Mouse (Mus musculus) neural tube, embryonic 12.5 days (tissue): ENCODE measurements around the gene Olfr1271. TPM values are rescaled to one million over a fixed set of nuclear protein-coding genes. Genes with fewer than 3 reads are reported as not detected.
"Not testable (repeated sequence)": the region's sequence is repeated elsewhere in the genome, so short reads cannot be mapped to it uniquely, and the experiment has no call there.

ENCODE experiments used
- ATAC-seq: fragments of 200-750 bp; cut with Nextera tagmentation; 2 replicates; pipeline ENCODE4 v1.8.0; 2017; ENCODE audit warnings: low read depth, mild to moderate bottlenecking, moderate TSS enrichment, moderate library complexity; ENCODE audit not compliant: low FRiP score
- H3K27ac ChIP-seq: fragments of 300-500 bp; sonication (generic); 2 replicates; pipeline ENCODE4 v1.5.1; 2016
- H3K27me3 ChIP-seq: fragments of 300-500 bp; sonication (generic); replicated peaks from 2 replicates; pipeline ENCODE4 v1.6.1; 2016; ENCODE audit warnings: mild to moderate bottlenecking
- H3K36me3 ChIP-seq: fragments of 300-500 bp; sonication (generic); 2 replicates; pipeline ENCODE4 v1.6.1; 2016; ENCODE audit warnings: mild to moderate bottlenecking
- H3K4me1 ChIP-seq: fragments of 300-500 bp; sonication (generic); 2 replicates; pipeline ENCODE4 v1.6.1; 2016
- H3K4me2 ChIP-seq: fragments of 300-500 bp; sonication (generic); replicated peaks from 2 replicates; pipeline ENCODE4 v1.6.1; 2016; ENCODE audit warnings: mild to moderate bottlenecking
- H3K4me3 ChIP-seq: fragments of 300-500 bp; sonication (generic); 2 replicates; pipeline ENCODE4 v1.5.1; 2016
- H3K9ac ChIP-seq: fragments of 300-500 bp; sonication (generic); 2 replicates; pipeline ENCODE4 v1.6.1; 2016; ENCODE audit warnings: mild to moderate bottlenecking
- H3K9me3 ChIP-seq: fragments of 300-500 bp; sonication (generic); 2 replicates; pipeline ENCODE4 v1.6.1; 2016; ENCODE audit warnings: mild to moderate bottlenecking
- WGBS: fragments of 180-500 bp; shearing (Covaris S2); methylation state at CpG from one replicate; pipeline ENCODE4 v1.1.7; 2016; 5-methylcytosine and 5-hydroxymethylcytosine counted together
- polyA plus RNA-seq: library from polyadenylated mRNA; unstranded; fragments of >200 nt; fragmentation: Nextera tagmentation; extraction: Ambion mirVana; gene quantifications from 2 replicates; pipeline ENCODE4 v1.2.1, GENCODE M21; 2016

Olfr1271 gene
- polyA plus RNA-seq, result not detected in 2 replicates

DNA sequence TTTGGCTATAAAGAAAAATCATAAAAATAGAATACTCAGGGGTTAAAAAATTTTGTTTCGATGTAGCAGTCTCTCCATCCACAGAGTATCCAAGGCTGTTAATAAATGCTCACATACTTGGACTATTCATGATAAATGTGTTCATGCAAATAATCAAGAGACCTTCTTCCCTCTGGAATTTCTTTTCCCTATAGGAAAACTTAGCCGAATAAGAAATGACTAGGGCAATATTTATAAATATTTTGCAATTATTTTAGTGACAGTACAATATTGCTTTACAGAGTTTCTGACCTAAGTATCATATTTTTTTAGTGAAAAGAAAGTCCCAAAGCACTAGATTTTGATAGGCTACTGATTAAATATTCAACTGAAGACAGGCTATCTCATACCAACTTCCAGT, at the start of gene Olfr1271:
TSS of gene Olfr1271 (minus strand) at position 101 of the 400 bp plus-strand sequence.
- H3K36me3 ChIP-seq, result no peaks in the 10 kb centered on the region
- H3K4me1 ChIP-seq, result no peaks in the 10 kb centered on the region
- H3K4me2 ChIP-seq, result no peak within 1 kb of the TSS
- no peak within 1 kb of the TSS for H3K27ac ChIP-seq
- WGBS, result 93% methylated on average over 2 of the region's 2 CpGs
- no peaks in the 10 kb centered on the region for H3K9me3 ChIP-seq
- H3K4me3 ChIP-seq, result no peak within 1 kb of the TSS
- ATAC-seq, result no peak
- H3K9ac ChIP-seq, result no peak within 1 kb of the TSS
- H3K27me3 ChIP-seq, result no peaks in the 10 kb centered on the region

DNA sequence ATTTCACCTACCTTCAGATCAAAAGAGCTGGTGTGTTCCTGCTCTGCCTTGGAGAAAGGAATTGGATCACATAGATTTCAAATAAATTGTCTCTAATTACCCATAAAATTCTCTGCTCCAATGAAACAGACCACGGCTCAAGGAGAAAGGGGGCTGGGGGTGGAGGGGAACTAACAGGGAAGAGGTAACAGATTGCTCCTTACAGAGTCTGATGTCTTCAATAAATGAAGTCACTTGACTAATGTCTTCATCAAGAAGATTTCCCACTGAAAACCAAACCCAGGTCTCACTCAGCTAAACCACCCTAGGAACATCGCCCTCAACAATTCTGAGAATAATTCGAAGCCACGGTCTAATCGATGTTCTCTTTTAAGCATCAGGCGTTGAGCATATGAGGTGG, 21.9 kb upstream of the Olfr1271 start, which contains the start of gene Olfr1272:
TSS of gene Olfr1272 (minus strand) at position 101 of the 400 bp plus-strand sequence.
- Histone ChIP-seq H3K9ac (no peak within 1 kb of the TSS), H3K27ac (no peak within 1 kb of the TSS), H3K4me1 (no peaks in the 10 kb centered on the region), H3K9me3 (no peaks in the 10 kb centered on the region), H3K4me3 (no peak within 1 kb of the TSS), H3K36me3 (no peaks in the 10 kb centered on the region), H3K4me2 (no peak within 1 kb of the TSS), H3K27me3 (no peaks in the 10 kb centered on the region)
- 80% methylated on average over 6 of the region's 6 CpGs for WGBS
- ATAC-seq, result no peak

DNA sequence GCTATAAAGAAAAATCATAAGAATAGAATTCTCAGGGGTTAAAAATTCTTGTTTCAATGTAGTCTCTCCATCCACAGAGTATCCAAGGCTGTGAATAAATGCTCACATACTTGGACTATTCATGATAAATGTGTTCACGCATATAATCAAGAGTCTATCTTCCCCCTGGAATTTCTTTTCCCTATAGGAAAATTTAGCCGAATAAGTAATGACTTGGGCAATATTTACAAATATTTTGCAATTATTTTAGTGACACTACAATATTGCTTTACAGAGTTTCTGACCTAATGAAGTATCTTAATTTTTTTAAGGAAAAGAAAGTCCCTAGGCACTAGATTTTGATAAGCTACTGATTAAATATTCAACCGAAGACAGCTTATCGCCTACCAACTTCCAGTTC, 13.3 kb downstream of the Olfr1271 start, which contains the start of gene Olfr142:
TSS of gene Olfr142 (minus strand) at position 101 of the 400 bp plus-strand sequence.
- H3K36me3 ChIP-seq, result no peaks in the 10 kb centered on the region
- H3K27me3 ChIP-seq, result no peaks in the 10 kb centered on the region
- no peak within 1 kb of the TSS for H3K27ac ChIP-seq
- H3K9me3 ChIP-seq, result no peaks in the 10 kb centered on the region
- WGBS, result 94% methylated on average over 4 of the region's 4 CpGs
- ATAC-seq, result no peak
- no peak within 1 kb of the TSS for H3K9ac ChIP-seq
- no peaks in the 10 kb centered on the region for H3K4me1 ChIP-seq
- no peak within 1 kb of the TSS for H3K4me2 ChIP-seq
- H3K4me3 ChIP-seq, result no peak within 1 kb of the TSS

DNA sequence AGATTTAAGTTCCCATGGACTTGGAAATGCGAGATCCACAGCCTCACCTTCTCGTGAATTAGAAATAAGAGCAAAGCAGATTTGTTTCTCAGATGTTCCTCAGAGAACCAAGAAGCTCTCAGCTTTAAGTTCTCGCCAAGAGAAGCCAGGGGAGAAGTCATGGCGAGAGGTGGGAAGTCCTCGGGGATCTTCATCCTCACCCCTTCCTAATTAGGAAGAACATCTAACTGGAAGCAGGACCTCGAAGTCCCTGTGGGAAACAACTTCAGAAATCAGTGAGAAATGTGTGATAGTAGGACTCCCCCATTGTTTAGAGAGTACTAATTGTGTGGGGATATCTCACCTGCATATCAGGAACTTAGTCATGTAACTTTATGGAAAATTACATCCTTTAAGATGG, 46.4 kb downstream of the Olfr1271 start, which contains the start of gene Olfr1506:
TSS of gene Olfr1506 (minus strand) at position 101 of the 400 bp plus-strand sequence.
- not testable (repeated sequence) for H3K27ac ChIP-seq, H3K36me3 ChIP-seq, H3K27me3 ChIP-seq, H3K4me2 ChIP-seq, H3K4me1 ChIP-seq, H3K9me3 ChIP-seq, H3K4me3 ChIP-seq, ATAC-seq, H3K9ac ChIP-seq
- no CpG with 5 or more reads among the region's 6 CpGs for WGBS

Other genes with a start within 250 kb of the Olfr1271 start
- not detected in 2 replicates for gene Olfr1264, start 245.5 kb downstream of the Olfr1271 start, polyA plus RNA-seq
- gene Olfr1265, start 235.7 kb downstream of the Olfr1271 start, polyA plus RNA-seq, result not detected in 2 replicates
- gene Olfr140, start 207.4 kb downstream of the Olfr1271 start, polyA plus RNA-seq, result not detected in 2 replicates
- gene Olfr1269, start 149.6 kb downstream of the Olfr1271 start, polyA plus RNA-seq, result not detected in 2 replicates
- not detected in 2 replicates for gene Olfr32, start 128.7 kb downstream of the Olfr1271 start, polyA plus RNA-seq
- gene Olfr1270, start 117.9 kb downstream of the Olfr1271 start, polyA plus RNA-seq, result not detected in 2 replicates
- not detected in 2 replicates for gene Olfr1506, start 46.5 kb downstream of the Olfr1271 start, polyA plus RNA-seq
- gene Olfr142, start 13.4 kb downstream of the Olfr1271 start, polyA plus RNA-seq, result not detected in 2 replicates
- not detected in 2 replicates for gene Olfr1272, start 21.8 kb upstream of the Olfr1271 start, polyA plus RNA-seq
- gene Gm13769, start 51.2 kb upstream of the Olfr1271 start, polyA plus RNA-seq, result 0.08 TPM in 1 of 2 replicates, not detected in the other
- not detected in 2 replicates for gene Olfr1274-ps, start 127.7 kb upstream of the Olfr1271 start, polyA plus RNA-seq